Mouse (Mus musculus) forebrain, embryonic 14.5 days (tissue): ENCODE measurements around the gene Nr1i2. TPM values are rescaled to one million over a fixed set of nuclear protein-coding genes. Genes with fewer than 3 reads are reported as not detected.

Experiments used
- polyA plus RNA-seq: library from polyadenylated mRNA; unstranded; fragments of >200 nt; fragmentation: Nextera tagmentation; extraction: Ambion mirVana; gene quantifications from 2 replicates; pipeline ENCODE4 v1.2.1, GENCODE M21; 2014

Gene Nr1i2
- polyA plus RNA-seq, 1 experiment from 2014 or later, result not detected

Other genes with a start within 250 kb of the Nr1i2 start
- 130 and 156 TPM in 2 replicates for gene Gsk3b, start 205.8 kb downstream of the Nr1i2 start, polyA plus RNA-seq
- 0.71 and 0.83 TPM in 2 replicates for gene Maats1, start 47.3 kb upstream of the Nr1i2 start, polyA plus RNA-seq
- gene Cox17, start 52.2 kb upstream of the Nr1i2 start, polyA plus RNA-seq, result 107 and 126 TPM in 2 replicates
- gene Gm21987, start 52.2 kb upstream of the Nr1i2 start, polyA plus RNA-seq, result not detected in 2 replicates
- 0.17 and 0.51 TPM in 2 replicates for gene Popdc2, start 67.4 kb upstream of the Nr1i2 start, polyA plus RNA-seq
- gene Pla1a, start 138.3 kb upstream of the Nr1i2 start, polyA plus RNA-seq, result 0.39 and 0.61 TPM in 2 replicates
- gene Adprh, start 157.9 kb upstream of the Nr1i2 start, polyA plus RNA-seq, result 124 and 129 TPM in 2 replicates
- 0.25 and 0.31 TPM in 2 replicates for gene Cd80, start 160.7 kb upstream of the Nr1i2 start, polyA plus RNA-seq
- gene Timmdc1, start 227.8 kb upstream of the Nr1i2 start, polyA plus RNA-seq, result 26.4 and 28.4 TPM in 2 replicates